Mouse (Mus musculus) liver, embryonic 14.5 days (tissue): ENCODE data around the gene Glg1. TPM values are rescaled to one million over a fixed set of nuclear protein-coding genes. Genes with fewer than 3 reads are reported as not detected.

Experiments
- ATAC-seq: fragments of 200-750 bp; cut with Nextera tagmentation; 2 replicates; pipeline ENCODE4 v1.8.0; 2017; ENCODE audit warnings: moderate number of reproducible peaks, mild to moderate bottlenecking, moderate library complexity; ENCODE audit not compliant: insufficient read depth
- DNase-seq, 3 experiments: peaks; one replicate each; pipeline ENCODE4 v3.0.0-alpha.2; 2012 to 2013; ENCODE audit warnings: low read depth in 3 of 3, low spot score in 3 of 3
- H3K27ac ChIP-seq: fragments of 300-500 bp; sonication (generic); 2 replicates; pipeline ENCODE4 v1.5.1; 2014; ENCODE audit warnings: moderate library complexity, mild to moderate bottlenecking, control low read depth, inconsistent platforms
- H3K27me3 ChIP-seq: fragments of 300-500 bp; sonication (generic); 2 replicates; pipeline ENCODE4 v1.6.1; 2014; ENCODE audit warnings: mild to moderate bottlenecking, low read length, moderate library complexity; ENCODE audit not compliant: control insufficient read depth, insufficient read depth
- H3K36me3 ChIP-seq: fragments of 300-500 bp; sonication (generic); replicated peaks from 2 replicates; pipeline ENCODE4 v1.6.1; 2014; ENCODE audit warnings: low read depth; ENCODE audit not compliant: control insufficient read depth, insufficient read depth
- H3K4me1 ChIP-seq, 2 experiments: fragments of 200-500 bp in 1 of 2; fragments of 300-500 bp in 1 of 2; sonication (generic) in 1 of 2; replicated peaks; 2 replicates each; pipeline ENCODE4 v1.6.1; 2012 to 2014; ENCODE audit warnings: antibody characterized with exemption in 1 of 2, inconsistent platforms in 1 of 2, low read length in 1 of 2; ENCODE audit not compliant: control insufficient read depth in 2 of 2, insufficient read depth in 2 of 2
- H3K4me2 ChIP-seq: fragments of 300-500 bp; sonication (generic); 2 replicates; pipeline ENCODE4 v1.6.1; 2014; ENCODE audit warnings: low read depth, mild to moderate bottlenecking, control low read depth, moderate library complexity
- H3K4me3 ChIP-seq, 2 experiments: fragments of 200-500 bp in 1 of 2; fragments of 300-500 bp in 1 of 2; sonication (generic) in 1 of 2; 2 replicates each; pipeline ENCODE4 v1.5.1; 2012 to 2014; ENCODE audit warnings: low read depth in 2 of 2, low read length in 2 of 2, mild to moderate bottlenecking in 2 of 2, control low read depth in 1 of 2, inconsistent platforms in 1 of 2, moderate library complexity in 1 of 2; ENCODE audit not compliant: insufficient read depth in 1 of 2
- H3K9ac ChIP-seq: fragments of 300-500 bp; sonication (generic); replicated peaks from 2 replicates; pipeline ENCODE4 v1.6.1; 2014; ENCODE audit warnings: mild to moderate bottlenecking, control low read depth, moderate library complexity
- H3K9me3 ChIP-seq: fragments of 300-500 bp; sonication (generic); 2 replicates; pipeline ENCODE4 v1.6.1; 2016; ENCODE audit warnings: low read length, mixed read lengths; ENCODE audit not compliant: control insufficient read depth
- CTCF ChIP-seq: IDR thresholded peaks from 2 replicates; pipeline ENCODE4 v1.5.1; 2016; ENCODE audit warnings: antibody characterized with exemption, low read depth, control low read depth
- EP300 ChIP-seq: IDR thresholded peaks from 2 replicates; pipeline ENCODE4 v1.6.1; 2016; ENCODE audit warnings: antibody characterized with exemption, low read depth
- WGBS: fragments of 180-500 bp; shearing (Covaris S2); extraction: QIAGEN DNeasy Blood & Tissue Kit; methylation state at CpG from one replicate; pipeline ENCODE4 v1.1.7; 2014; ENCODE audit not compliant: insufficient replicate concordance; 5-methylcytosine and 5-hydroxymethylcytosine counted together
- microRNA-seq: library from miRNA; unstranded; fragments of <30 nt; microRNA quantifications from one replicate; pipeline ENCODE4, GENCODE M21; 2016
- polyA plus RNA-seq, 2 experiments: library from polyadenylated mRNA; depleted of rRNA in 1 of 2; stranded (reverse) in 1 of 2; unstranded in 1 of 2; fragments of >200 nt; fragmentation: Nextera tagmentation in 1 of 2; extraction: Ambion mirVana in 1 of 2; gene quantifications; 2 replicates each; pipeline versions ENCODE4 v1.2.1 to v1.2.3; 2012 to 2014

The Glg1 gene
- polyA plus RNA-seq, 2 experiments = 6.4 to 15.3 TPM

DNA sequence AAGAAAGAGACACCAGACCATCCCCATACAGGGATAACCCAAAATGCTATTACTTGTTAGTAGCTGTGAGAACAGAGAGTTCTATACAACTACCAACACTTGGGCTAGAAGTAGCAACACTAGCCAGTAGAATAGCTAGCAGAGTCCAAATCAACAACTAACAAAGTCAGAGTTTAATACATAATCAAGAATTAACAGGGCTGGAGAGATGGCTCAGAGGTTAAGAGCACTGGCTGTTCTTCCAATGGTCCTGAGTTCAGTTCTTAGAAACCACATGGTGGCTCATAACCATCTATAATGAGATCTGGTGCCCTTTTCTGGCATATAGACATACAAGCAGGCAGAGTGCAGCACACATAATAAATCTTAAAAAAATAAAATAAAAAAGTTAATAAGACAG lies 116.5 kb downstream of the Glg1 start:
- H3K4me1 ChIP-seq = peaks cover 0 to 15% of the 10 kb centered on the region in 2 experiments; a peak in 3 of 4 replicates
- no peaks in the 10 kb centered on the region for H3K27me3 ChIP-seq
- no peak overlapping the region for H3K4me3 ChIP-seq
- no peaks in the 10 kb centered on the region for H3K36me3 ChIP-seq
- H3K27ac ChIP-seq = no peak overlapping the region
- no peaks in the 10 kb centered on the region for H3K9me3 ChIP-seq
- H3K9ac ChIP-seq = no peak overlapping the region
- ATAC-seq (no peak), DNase-seq (no peak)
- TF ChIP-seq EP300 = no peak
- no peak for TF ChIP-seq CTCF
- H3K4me2 ChIP-seq = no peak overlapping the region

DNA sequence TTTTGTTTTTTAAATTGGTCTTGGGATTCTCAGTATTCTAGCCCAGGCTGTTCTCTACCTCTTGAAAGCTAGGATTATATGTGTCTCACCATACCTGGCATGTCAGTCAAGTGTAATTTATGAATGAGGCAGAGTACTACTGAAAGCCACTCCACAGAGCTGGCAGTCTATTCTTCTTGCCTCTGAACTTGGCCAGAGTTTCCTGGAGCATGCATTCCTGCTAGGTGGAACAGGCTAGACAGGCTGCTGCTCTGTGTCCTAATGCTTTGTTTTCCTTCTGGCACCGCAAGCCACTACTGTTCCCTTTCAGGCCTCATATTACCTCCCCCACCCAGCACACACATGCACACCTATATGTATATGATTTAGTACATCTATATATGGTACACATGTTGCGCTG lies 128.3 kb downstream of the Glg1 start:
- Histone ChIP-seq H3K9ac (no peak overlapping the region), H3K36me3 (peaks cover 7% of the 10 kb centered on the region; the same call in 1 of the 2 replicates), H3K27me3 (no peaks in the 10 kb centered on the region), H3K4me2 (no peak overlapping the region), H3K9me3 (no peaks in the 10 kb centered on the region), H3K4me3 (no peak overlapping the region), H3K27ac (no peak overlapping the region), H3K4me1 (no peaks in the 10 kb centered on the region)
- TF ChIP-seq EP300 (no peak), CTCF (no peak)
- WGBS = 77% methylated on average over 2 of the region's 2 CpGs
- ATAC-seq = no peak
- DNase-seq = no peak

DNA sequence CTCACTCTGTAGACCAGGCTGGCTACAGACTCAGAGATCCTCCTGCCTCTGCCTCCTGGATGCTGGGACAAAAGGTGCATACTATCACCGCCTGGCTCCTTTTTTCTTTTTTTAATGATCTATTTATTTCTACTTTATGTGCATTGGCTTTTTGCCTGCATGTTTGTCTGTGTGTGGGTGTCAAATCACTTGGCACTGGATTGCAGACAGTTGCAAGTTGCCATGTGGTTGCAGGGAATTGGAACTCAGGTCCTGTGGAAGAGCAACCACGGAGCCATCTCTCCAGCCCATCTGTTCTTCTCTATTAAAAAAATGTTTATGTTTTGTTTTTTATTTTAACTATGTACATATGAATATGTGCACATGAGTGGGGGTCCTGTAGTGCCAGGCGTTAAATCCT lies 139.5 kb downstream of the Glg1 start:
- Histone ChIP-seq H3K4me1 (no peaks in the 10 kb centered on the region), H3K27me3 (no peaks in the 10 kb centered on the region), H3K36me3 (no peaks in the 10 kb centered on the region; the same call in none of the 2 replicates), H3K4me2 (no peak overlapping the region), H3K27ac (no peak overlapping the region), H3K4me3 (no peak overlapping the region), H3K9me3 (no peaks in the 10 kb centered on the region), H3K9ac (no peak overlapping the region)
- WGBS = 82% methylated on average over 3 of the region's 3 CpGs
- TF ChIP-seq CTCF (no peak), EP300 (no peak)
- DNase-seq (no peak), ATAC-seq (no peak)

DNA sequence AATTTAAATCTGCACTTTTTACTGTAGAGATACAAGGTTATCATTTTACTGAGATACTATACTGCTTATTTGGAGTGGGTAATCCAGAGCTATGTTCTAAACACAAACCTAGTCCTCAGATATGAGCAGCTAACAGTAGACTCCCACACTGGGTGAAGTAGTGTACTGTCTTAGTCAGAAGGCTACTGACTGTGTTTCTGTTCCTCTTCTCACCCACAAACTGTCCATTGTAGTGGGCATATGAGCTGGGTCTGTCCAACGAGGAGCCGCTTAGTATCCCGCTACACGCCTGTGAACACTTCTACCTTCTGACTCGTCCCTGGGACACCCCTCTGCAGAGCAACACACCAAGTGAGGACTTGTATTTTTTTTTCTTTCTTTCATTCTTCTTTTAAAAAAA lies 144.1 kb downstream of the Glg1 start:
- Histone ChIP-seq H3K4me3 (no peak overlapping the region), H3K27me3 (no peaks in the 10 kb centered on the region), H3K9ac (no peak overlapping the region), H3K9me3 (no peaks in the 10 kb centered on the region), H3K36me3 (no peaks in the 10 kb centered on the region; the same call in 1 of the 2 replicates), H3K4me2 (no peak overlapping the region), H3K4me1 (no peaks in the 10 kb centered on the region), H3K27ac (no peak overlapping the region)
- ATAC-seq (no peak), DNase-seq (no peak)
- no peak for TF ChIP-seq EP300
- no peak for TF ChIP-seq CTCF
- 77% methylated on average over 5 of the region's 5 CpGs for WGBS

Small RNA genes within 50 kb of the gene (microRNA-seq; reads per million reads assigned to microRNA genes)
- not detected for gene Gm23193

Other genes with a start within 250 kb of the Glg1 start
- 1.7 and 2.4 TPM in 2 replicates for gene Ddx19b, start 227.5 kb downstream of the Glg1 start, polyA plus RNA-seq (2012; rRNA removed)
- gene Ddx19b, start 227.5 kb downstream of the Glg1 start, polyA plus RNA-seq (2014; fragmentation: Nextera tagmentation; extraction: Ambion mirVana) = 2.8 and 3.0 TPM in 2 replicates
- 22.0 and 30.2 TPM in 2 replicates for gene Aars, start 226.1 kb downstream of the Glg1 start, polyA plus RNA-seq (2012; rRNA removed)
- 46.7 and 51.1 TPM in 2 replicates for gene Aars, start 226.1 kb downstream of the Glg1 start, polyA plus RNA-seq (2014; fragmentation: Nextera tagmentation; extraction: Ambion mirVana)
- 8.1 and 9.9 TPM in 2 replicates for gene Exosc6, start 202.9 kb downstream of the Glg1 start, polyA plus RNA-seq (2012; rRNA removed)
- 7.2 and 7.8 TPM in 2 replicates for gene Exosc6, start 202.9 kb downstream of the Glg1 start, polyA plus RNA-seq (2014; fragmentation: Nextera tagmentation; extraction: Ambion mirVana)
- gene Clec18a, start 166.8 kb downstream of the Glg1 start, polyA plus RNA-seq (2012; rRNA removed) = not detected in 2 replicates
- gene Clec18a, start 166.8 kb downstream of the Glg1 start, polyA plus RNA-seq (2014; fragmentation: Nextera tagmentation; extraction: Ambion mirVana) = not detected in 2 replicates
- 1.3 and 1.6 TPM in 2 replicates for gene Pdpr, start 164.6 kb downstream of the Glg1 start, polyA plus RNA-seq (2012; rRNA removed)
- 1.0 and 1.1 TPM in 2 replicates for gene Pdpr, start 164.6 kb downstream of the Glg1 start, polyA plus RNA-seq (2014; fragmentation: Nextera tagmentation; extraction: Ambion mirVana)
- gene Rfwd3, start 41.0 kb upstream of the Glg1 start, polyA plus RNA-seq (2012; rRNA removed) = 16.9 and 24.5 TPM in 2 replicates
- gene Rfwd3, start 41.0 kb upstream of the Glg1 start, polyA plus RNA-seq (2014; fragmentation: Nextera tagmentation; extraction: Ambion mirVana) = 43.8 and 49.9 TPM in 2 replicates
- gene Mlkl, start 79.0 kb upstream of the Glg1 start, polyA plus RNA-seq (2012; rRNA removed) = 1.3 and 1.6 TPM in 2 replicates
- gene Mlkl, start 79.0 kb upstream of the Glg1 start, polyA plus RNA-seq (2014; fragmentation: Nextera tagmentation; extraction: Ambion mirVana) = 2.3 and 2.8 TPM in 2 replicates
- 0.02 and 0.08 TPM in 2 replicates for gene Fa2h, start 134.6 kb upstream of the Glg1 start, polyA plus RNA-seq (2012; rRNA removed)
- gene Fa2h, start 134.6 kb upstream of the Glg1 start, polyA plus RNA-seq (2014; fragmentation: Nextera tagmentation; extraction: Ambion mirVana) = 0.05 TPM in 1 of 2 replicates, not detected in the other